Mouse (Mus musculus) cerebellum, adult 9-10 months (tissue): ENCODE results near the gene Tas2r126.
A peak's percentile ranks its signal among the peaks of the same experiment; 100 is the strongest.
"Not testable (repeated sequence)": the region's sequence is repeated elsewhere in the genome, so short reads cannot be mapped to it uniquely, and the experiment has no call there.

Experiments used
- DNase-seq: peaks from one replicate; pipeline ENCODE4 v3.0.0; 2022

Gene Tas2r126

GRCm38 (mm10) chr6:42434446-42434845 is at the start of gene Tas2r126:
Tas2r126 (plus strand) TSS chr6:42434535.
- DNase-seq: no peak

DNA sequence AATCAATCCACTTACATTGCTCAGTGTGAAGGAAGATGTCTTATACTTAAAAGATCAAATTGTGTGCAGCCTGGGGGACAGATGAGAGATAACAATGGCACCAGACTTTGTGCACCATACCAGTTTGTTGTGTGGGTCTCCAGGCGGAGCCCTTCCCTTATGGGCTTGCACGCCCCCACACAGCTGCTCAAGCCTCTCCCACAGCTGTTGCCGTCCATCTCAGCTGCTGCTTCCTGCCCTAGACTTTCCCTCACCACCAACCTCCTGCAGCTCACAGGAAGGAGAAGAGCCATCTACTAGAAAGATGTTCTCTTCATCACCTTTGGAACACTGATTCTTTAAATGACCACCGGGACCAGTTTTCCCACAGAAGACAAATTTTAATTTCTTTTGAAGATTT is 48.7 kb upstream of the Tas2r126 start:
- no peak for DNase-seq

DNA sequence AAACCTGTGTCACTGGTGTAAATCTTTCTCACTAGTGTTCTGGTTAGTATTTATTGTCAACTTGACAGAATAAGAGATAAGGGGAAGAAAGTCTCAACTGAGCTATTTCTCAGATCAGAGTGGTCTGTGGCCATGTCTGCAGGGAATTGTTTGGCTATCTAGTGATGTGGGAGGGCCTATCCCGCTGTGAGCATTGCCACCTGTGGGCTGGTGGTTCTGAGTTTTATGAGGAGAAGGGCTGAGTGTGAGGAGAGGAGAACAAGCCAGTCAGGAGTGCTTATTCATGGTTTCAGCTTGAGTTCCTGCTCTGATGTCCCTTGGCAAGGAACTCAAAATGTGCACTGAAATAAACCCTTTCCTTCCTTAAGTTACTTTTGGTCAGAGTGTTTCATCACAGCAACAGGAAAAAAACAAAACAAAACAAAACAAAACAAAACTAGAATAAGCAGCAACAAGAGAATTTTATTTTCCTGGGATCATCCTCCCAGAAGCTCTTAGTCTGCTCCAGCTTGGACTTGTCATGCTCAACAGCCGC is 42.5 kb upstream of the Tas2r126 start:
- no peak for DNase-seq

DNA sequence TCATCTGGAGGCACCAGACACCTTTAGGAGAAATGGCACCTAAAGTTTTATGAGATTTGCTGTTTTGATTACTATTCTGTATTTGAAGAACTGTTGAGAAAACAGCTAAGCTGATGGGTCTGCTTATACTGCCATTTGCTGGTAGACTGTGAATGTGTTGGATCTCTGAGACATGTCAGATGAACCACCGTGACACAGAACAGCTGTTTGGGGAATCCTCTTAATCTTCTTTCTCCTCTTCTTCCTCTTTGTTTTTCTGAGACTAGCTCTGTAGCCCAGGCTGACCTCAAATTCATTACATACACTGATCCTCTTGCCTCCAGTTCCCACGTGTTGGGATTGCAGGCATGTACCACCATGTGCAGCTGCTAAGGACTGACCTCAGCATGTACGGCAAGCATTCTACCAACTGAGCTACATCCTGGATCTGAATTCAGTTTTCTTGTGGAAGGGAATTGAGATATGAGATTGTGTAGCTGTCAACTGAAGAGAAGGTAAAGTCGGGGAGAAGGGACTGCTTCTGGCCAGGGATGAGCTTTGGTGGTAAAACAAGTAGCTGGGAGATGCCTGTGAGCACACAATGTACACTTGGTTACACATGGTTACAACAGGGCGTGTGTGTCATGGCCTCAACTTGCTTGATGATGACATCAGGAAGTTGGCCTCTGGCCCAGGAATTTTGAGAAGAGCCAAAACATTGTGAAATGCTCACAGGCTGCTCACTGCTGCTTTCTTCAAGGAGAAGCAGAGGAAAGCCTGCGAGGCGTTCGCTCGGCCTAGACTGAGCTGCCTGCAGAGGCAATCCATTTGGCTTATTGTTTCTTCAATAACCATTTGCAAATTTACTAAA is 38.1 kb upstream of the Tas2r126 start:
- DNase-seq: peak; percentile 38

GRCm38 (mm10) chr6:42397041-42397657 is 37.2 kb upstream of the Tas2r126 start:
- DNase-seq: no peak

- no peak for DNase-seq
These were observed 36.0 kb upstream of the Tas2r126 start for GRCm38 (mm10) chr6:42398285-42398684.

GRCm38 (mm10) chr6:42398998-42399397 is 35.3 kb upstream of the Tas2r126 start:
- DNase-seq: no peak

DNA sequence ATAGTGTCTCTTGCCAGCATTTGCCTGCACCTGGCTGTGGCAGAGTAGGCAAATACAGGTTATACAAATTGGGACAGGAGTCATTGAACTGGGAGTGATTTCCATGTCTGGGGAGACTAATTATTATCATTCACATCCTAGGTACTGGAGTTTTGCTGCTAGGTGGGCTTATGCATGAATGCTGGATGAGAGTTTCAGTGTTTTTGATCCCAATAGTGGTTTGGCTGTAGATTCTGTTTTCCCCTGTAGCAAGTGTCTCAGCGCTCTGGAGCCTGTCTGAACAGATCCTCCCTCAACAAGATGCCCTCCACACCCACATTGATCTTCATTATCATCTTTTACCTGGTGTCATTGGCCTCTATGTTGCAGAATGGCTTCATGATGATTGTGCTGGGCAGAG is 34.4 kb upstream of the Tas2r126 start, which contains the start of gene Tas2r143:
Tas2r143 (plus strand) TSS at position 301 of the 400 bp plus-strand sequence.
- no peak for DNase-seq

DNA sequence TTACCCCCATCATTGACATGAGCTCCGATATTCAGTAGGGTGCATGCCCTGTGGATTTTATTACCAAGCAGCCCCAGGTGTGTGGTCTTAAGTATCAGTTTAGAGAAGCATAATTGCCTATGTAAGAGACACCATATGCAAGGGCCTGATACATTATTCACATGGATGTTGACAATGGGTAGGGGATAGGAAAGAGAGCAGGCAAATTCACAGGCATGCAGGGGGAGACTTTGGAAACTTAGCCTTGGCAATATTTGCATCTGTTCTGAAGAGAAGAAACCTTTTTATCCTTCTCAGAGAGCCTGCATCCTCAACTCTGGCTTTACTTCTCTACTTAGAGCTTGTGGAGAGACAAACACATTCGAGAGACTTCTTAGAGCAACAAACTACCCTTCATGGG is 29.2 kb upstream of the Tas2r126 start, which contains the start of gene Tas2r135:
Tas2r135 (plus strand) TSS at position 301 of the 400 bp plus-strand sequence.
- no peak for DNase-seq

DNA sequence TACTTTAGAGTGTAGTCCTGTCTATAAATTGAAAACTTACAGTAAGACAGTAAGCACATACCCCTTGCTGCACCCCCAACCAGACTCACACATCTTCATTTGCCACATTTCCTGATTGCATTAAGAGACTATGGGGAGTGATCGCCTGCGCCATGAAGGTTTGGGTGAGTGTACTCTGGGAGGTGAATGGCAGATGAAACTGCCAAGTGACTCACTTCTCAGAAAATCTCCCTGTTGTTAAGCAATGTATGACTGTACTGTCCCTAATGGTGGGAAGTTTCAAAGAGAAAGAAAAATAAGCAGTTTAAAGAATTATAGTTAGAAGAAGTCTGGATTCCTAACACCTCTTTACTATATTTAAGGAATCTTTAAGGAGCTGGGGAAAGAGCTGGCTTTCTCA is 14.9 kb upstream of the Tas2r126 start:
- no peak for DNase-seq

GRCm38 (mm10) chr6:42421439-42421838 is 12.9 kb upstream of the Tas2r126 start:
- DNase-seq: no peak

DNA sequence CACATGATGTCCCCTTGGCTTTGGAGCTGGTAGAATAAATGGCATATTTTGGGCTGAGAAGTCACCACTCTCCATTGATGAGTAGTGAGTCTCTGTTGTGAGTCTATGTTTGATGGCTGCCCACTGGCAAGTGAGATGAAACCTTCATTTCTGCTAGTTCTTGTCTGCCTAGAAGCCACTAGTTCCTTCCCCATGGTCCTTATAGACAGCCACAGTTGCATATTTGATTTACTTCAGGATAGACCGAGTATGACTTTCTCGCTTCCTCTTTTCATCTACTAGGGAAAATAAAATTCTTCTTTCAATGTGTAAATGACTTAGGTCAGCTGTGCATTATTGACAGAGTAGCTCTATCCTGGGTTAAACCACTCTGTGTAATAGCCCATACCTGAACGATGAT is 9.9 kb upstream of the Tas2r126 start:
- no peak for DNase-seq

DNA sequence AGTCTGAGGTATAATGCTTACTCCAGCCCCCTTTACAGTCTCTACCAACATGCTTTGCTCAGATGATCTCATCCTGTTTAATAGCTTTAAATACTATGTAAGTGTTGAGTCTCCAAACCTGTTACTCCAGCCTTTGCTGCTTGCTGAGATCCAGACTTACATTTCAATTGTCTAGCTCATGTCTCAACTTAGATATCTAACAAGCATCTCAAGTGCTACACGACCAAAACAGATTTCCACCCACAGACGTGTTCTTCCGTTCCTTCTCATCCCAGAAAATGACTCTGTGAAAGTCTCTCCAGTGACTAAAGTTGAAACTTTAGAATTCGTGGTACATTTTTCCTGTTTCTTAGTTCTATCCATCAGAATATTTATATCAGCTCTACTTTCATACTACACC is 8.0 kb upstream of the Tas2r126 start:
- no peak for DNase-seq

DNA sequence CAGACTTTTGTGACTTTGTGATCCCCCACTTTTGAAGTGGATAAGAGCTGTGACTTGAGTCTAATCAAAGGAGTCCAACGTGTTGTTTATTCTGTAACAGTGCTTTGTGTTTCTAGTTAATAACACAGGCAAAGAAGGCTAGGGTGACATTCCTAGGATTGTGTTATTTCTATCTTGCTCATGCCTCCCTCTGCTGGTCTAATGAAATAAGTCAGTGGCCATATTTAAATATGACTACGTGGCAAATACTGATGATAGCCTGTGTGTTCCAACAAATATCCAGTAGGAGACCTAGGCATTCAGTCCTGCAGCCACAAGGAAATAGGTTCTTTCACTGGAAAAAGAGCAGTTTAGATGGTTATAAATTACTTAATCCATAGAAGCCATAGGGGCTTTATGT is 781 bp upstream of the Tas2r126 start:
- DNase-seq: no peak

GRCm38 (mm10) chr6:42435490-42435889 is 1.2 kb downstream of the Tas2r126 start:
- DNase-seq: no peak

DNA sequence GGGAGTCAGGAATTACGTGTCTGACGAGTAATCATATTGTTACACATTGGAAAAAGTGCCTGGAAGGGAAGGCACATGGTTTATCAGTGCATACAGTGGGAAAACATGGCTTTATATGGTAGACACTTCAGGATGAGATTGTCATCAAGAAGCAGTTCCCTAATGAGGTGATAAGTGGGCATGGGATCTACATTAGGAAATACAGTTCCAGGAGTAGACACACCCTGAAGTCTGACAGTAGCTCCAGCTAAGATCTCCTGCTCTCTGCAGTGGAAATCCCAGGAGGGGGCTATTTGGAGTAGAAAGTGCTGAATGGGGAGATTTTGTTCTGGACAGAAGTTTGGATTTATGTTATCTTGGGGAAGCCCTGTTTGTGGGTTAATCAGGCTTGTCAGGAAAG is 7.1 kb downstream of the Tas2r126 start:
- no peak for DNase-seq

GRCm38 (mm10) chr6:42444491-42444890 is 10.2 kb downstream of the Tas2r126 start:
- DNase-seq: no peak

DNA sequence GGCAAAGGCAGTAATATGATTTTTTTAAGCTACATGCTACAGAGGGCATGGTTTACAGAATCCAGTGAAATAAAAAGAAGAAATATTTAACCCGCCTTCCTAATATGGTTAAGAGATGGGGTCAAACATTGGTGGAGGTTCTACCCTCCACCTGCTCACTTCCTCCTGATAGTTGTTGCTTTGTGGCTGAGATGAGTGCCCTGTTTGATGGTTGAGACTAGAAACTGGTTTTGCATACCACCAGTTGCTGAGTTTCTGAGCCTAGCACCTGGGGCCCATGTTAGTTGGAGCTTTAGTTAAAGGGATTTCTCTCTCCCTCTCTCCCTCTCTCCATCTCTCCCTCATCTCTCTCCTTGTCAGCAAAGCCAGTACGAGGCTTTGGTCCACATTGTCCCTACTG is 13.0 kb downstream of the Tas2r126 start:
- no peak for DNase-seq

DNA sequence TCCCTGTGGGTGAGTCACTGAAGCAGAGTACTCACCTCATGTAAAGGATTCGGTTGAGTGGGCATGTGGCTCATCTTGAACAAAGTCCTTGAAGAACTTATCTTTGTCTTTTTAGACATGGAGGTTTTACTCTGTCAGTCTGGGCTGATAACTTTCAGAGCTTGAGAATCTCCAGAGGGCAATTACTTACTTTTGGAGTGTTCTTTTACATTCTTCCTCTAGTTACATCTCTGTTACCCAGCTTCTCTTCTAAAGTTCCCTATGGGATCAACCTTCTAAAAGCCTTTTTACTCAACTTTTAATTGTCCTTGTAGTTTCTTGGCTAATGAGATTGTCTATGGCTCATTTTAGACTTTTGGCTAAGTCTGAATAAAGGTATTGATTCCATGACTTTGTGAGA is 30.8 kb downstream of the Tas2r126 start, which contains the start of gene Olfr458:
Olfr458 (minus strand) TSS at position 101 of the 400 bp plus-strand sequence.
- no peak for DNase-seq

DNA sequence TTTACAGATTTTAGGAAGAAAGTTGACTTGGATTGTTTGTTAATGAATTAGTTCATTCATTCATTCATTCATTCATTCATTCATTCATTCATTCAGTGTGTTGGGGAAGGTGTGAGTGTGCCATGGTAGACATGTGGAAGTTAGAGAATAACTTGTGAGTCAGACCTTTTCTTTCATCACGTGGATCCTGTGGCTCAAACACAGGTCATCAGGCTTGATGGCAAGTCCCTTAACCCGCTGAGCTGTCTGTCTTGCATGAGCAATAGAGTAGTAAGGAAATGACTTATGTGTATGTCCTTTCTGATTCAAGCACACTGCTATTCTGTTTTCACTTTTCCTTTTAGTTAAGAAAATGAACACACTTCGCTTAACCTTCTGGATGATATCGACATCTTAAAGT is 36.2 kb downstream of the Tas2r126 start:
- no peak for DNase-seq

DNA sequence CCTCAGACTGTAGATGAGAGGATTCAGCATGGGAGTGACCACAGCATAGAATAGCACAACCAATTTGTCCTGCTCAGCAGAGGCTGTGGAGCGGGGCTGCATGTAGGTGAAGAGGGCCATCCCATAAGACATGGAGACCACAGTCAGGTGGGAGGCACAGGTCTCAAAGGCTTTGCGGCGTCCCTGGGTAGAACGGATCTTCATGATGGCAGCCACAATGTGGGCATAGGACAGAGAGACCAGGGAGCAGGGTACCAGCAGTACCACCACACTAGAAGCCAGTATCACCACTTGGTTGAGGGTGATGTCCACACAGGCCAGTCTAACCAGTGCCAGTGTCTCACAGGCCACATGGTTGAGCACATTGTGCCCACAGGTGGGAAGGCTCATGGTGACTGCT is 37.0 kb downstream of the Tas2r126 start:
- DNase-seq: not testable (repeated sequence)

- no peak for DNase-seq
These were observed 41.9 kb downstream of the Tas2r126 start, which contains the start of gene Olfr457 for GRCm38 (mm10) chr6:42476235-42476634. Olfr457 (minus strand) TSS chr6:42476335.

GRCm38 (mm10) chr6:42484633-42485032 is 50.3 kb downstream of the Tas2r126 start:
- no peak for DNase-seq
